Mouse (Mus musculus) bone marrow, adult 2 months (tissue): ENCODE measurements around the gene Smim24.

Source experiments
- CTCF ChIP-seq: fragments of 200-500 bp; IDR thresholded peaks from 2 replicates; pipeline ENCODE4 v1.5.1; 2011; ENCODE audit warnings: low read length, control low read depth; ENCODE audit not compliant: control insufficient read depth, insufficient read depth
- POLR2A ChIP-seq: fragments of 200-500 bp; IDR thresholded peaks from 2 replicates; pipeline ENCODE4 v1.6.1; 2011; ENCODE audit warnings: low read depth, mild to moderate bottlenecking, control low read depth, low read length, borderline replicate concordance; ENCODE audit not compliant: control insufficient read depth

DNA sequence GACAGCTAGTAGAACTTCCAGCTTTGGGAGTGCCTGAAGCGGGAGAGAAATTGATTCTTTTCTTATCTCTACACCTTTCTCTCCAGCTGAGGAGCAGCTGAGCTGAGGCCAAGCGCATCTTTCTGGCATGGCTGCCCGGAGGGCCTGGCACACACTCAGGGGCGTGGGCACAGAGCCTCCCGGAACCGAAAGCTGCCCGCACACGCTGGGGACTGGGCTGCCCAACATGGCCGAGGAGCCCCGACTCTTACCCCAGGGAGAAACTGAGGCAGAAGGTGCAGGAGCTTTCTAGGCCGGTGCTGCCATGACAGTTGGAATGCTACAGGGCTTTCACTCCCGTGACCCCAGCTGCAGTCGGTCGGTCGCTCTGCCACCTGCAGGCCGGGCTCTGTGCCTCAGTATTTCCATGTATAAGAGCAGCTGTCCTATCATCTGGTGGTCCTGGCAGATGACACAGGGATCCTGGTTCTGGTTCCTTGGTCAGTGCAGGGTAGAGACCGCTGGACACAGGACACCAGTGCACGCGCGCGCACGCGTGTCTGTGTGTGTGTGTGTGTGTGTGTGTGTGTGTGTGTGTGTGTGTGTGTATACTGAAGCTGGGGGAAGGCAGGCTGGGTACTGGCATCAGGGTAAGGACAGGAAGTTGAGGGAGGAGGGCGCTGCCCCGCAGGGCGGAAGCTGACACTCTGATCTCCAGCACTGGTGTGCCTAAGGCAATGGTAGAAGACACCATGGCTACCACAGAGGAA is 40.9 kb downstream of the Smim24 start:
- TF ChIP-seq CTCF (peak; percentile 48; the same call in 1 of the 2 replicates), POLR2A (peak; percentile 64)
